32 mouse cellular contexts compared by ENCODE assay signal in the genomic region with DNA sequence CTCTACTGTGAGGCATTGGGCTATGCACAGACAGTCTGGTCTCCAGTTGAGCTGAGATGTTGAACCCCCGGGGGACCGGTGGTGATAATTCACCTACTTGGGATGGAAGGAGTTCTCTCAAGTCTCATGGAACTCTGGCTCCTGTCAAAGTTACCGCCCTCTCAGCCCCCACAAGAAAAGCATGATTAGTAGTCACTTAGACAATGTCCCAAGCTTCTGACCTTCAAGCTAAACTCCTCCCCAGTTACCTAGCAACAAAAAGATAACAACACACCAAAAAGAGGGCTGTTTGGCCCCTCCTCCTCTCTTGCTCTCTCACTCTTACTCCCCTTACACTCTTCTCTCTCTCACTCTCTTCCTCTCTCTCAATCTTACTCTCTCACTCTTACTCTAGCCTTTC. TPM values are rescaled to one million over a fixed set of nuclear protein-coding genes. Genes with fewer than 3 reads are reported as not detected.
DNase-seq lines count a peak whose midpoint lies in the region; ATAC-seq lines count a peak whose summit lies in the region.
"Had no signal": no experiment of that assay in that cellular context is flagged by ENCODE, and none has a peak within 500 bp of the region (broad histone marks: within the 10 kb centered on the region; RNA-seq: fewer than 3 reads in every experiment).

No protein-coding gene starts in this region.

- no peaks in the 10 kb centered on the region for H3K9me3 ChIP-seq in embryonic facial prominence, embryonic 11.5 days (replicated peaks; ENCODE audit: control insufficient read depth, low read length)
- H3K9me3 ChIP-seq in embryonic facial prominence, embryonic 10.5 days: no peaks in the 10 kb centered on the region
- no peaks in the 10 kb centered on the region for H3K9me3 ChIP-seq in midbrain, embryonic 16.5 days (replicated peaks; ENCODE audit: control insufficient read depth, low read length, poor library complexity, severe bottlenecking)
- H3K9me3 ChIP-seq: forebrain, embryonic 10.5 days; forebrain, embryonic 13.5 days; hindbrain, embryonic 10.5 days; hindbrain, embryonic 13.5 days; intestine, embryonic 15.5 days had no signal

- H3K4me1 ChIP-seq in embryonic facial prominence, embryonic 11.5 days (ENCODE audit: control insufficient read depth, insufficient read depth, low read length): no peaks in the 10 kb centered on the region
- H3K4me1 ChIP-seq in embryonic facial prominence, embryonic 10.5 days: peaks cover 3% of the 10 kb centered on the region; the same call in 1 of the 2 replicates
- no peaks in the 10 kb centered on the region for H3K4me1 ChIP-seq in midbrain, embryonic 16.5 days (ENCODE audit: control insufficient read depth, insufficient read depth, low read length)
- H3K4me1 ChIP-seq: forebrain, embryonic 13.5 days; hindbrain, embryonic 10.5 days; hindbrain, embryonic 13.5 days; intestine, embryonic 15.5 days had no signal

- no peak overlapping the region for H3K9ac ChIP-seq in embryonic facial prominence, embryonic 11.5 days (replicated peaks; ENCODE audit: low read length)
- H3K9ac ChIP-seq in midbrain, embryonic 16.5 days (ENCODE audit: low read depth, low read length): no peak overlapping the region
- H3K9ac ChIP-seq: forebrain, embryonic 13.5 days; forebrain, postnatal 0 days; hindbrain, embryonic 13.5 days; intestine, embryonic 15.5 days had no signal

- H3K4me3 ChIP-seq in embryonic facial prominence, embryonic 11.5 days (ENCODE audit: low read depth, low read length): no peak overlapping the region
- H3K4me3 ChIP-seq in embryonic facial prominence, embryonic 10.5 days: no peak overlapping the region
- H3K4me3 ChIP-seq in midbrain, embryonic 16.5 days (ENCODE audit: low read depth, low read length): no peak overlapping the region
- H3K4me3 ChIP-seq: forebrain, embryonic 10.5 days; forebrain, embryonic 13.5 days; hindbrain, embryonic 10.5 days; hindbrain, embryonic 13.5 days; intestine, embryonic 15.5 days had no signal

- ATAC-seq in embryonic facial prominence, embryonic 11.5 days (replicated peaks; ENCODE audit: insufficient number of reproducible peaks, low FRiP score, low TSS enrichment, low read depth): no peak
- no peak for ATAC-seq in midbrain, embryonic 16.5 days
- ATAC-seq: activated CD4-positive, CD25-positive, alpha-beta regulatory T cell, adult 4 months; forebrain, embryonic 13.5 days; forebrain, postnatal 0 days; hindbrain, embryonic 16.5 days; intestine, embryonic 15.5 days; Patski had no signal

- H3K27ac ChIP-seq in embryonic facial prominence, embryonic 11.5 days (replicated peaks; ENCODE audit: low read depth, low read length): no peak overlapping the region
- H3K27ac ChIP-seq in embryonic facial prominence, embryonic 10.5 days (replicated peaks): no peak overlapping the region
- H3K27ac ChIP-seq in midbrain, embryonic 16.5 days (ENCODE audit: low read length): no peak overlapping the region
- H3K27ac ChIP-seq: forebrain, embryonic 10.5 days; forebrain, embryonic 13.5 days; hindbrain, embryonic 10.5 days; hindbrain, embryonic 13.5 days; intestine, embryonic 15.5 days had no signal

- DNase-seq in embryonic facial prominence, embryonic 11.5 days (ENCODE audit: low spot score): peak; percentile 3
- DNase-seq in embryonic facial prominence, embryonic 10.5 days (ENCODE audit: low spot score): no peak
- peak; percentile 73 for DNase-seq in ES-CJ7 (ENCODE audit: low read depth, low spot score)
- peak; percentile 10 for DNase-seq in embryo, embryonic 10 days (ENCODE audit: low spot score)
- peak; percentile 2 for DNase-seq in embryo, embryonic 9.5 days (ENCODE audit: extremely low spot score)
- no peak for DNase-seq in gastrocnemius, adult 18-20 months (ENCODE audit: low spot score)
- DNase-seq in c-Kit-positive CD71-positive TER-119-positive erythroid progenitor cells, embryonic 14.5 days (ENCODE audit: low spot score): no peak
- DNase-seq: adrenal gland, adult 8-10 months; adrenal gland, postnatal 25 days; cerebellum, adult 18-20 months; cerebellum, adult 9-10 months; cerebellum, postnatal 14 days; forebrain, postnatal 0 days; gastrocnemius, postnatal 25 days; heart, postnatal 10 days; heart, postnatal 36 days; kidney, adult 11 months; kidney, adult 8-10 months had no signal

- no peaks in the 10 kb centered on the region for H3K27me3 ChIP-seq in embryonic facial prominence, embryonic 11.5 days (ENCODE audit: control insufficient read depth, insufficient read depth, low read length)
- H3K27me3 ChIP-seq in embryonic facial prominence, embryonic 10.5 days (replicated peaks; ENCODE audit: low read depth, poor library complexity, severe bottlenecking): no peaks in the 10 kb centered on the region
- no peaks in the 10 kb centered on the region for H3K27me3 ChIP-seq in midbrain, embryonic 16.5 days (ENCODE audit: control insufficient read depth, insufficient read depth, low read depth, low read length)
- H3K27me3 ChIP-seq: forebrain, embryonic 13.5 days; hindbrain, embryonic 13.5 days; intestine, embryonic 15.5 days; Patski had no signal

- H3K4me2 ChIP-seq in embryonic facial prominence, embryonic 11.5 days (ENCODE audit: low read depth, low read length): no peak overlapping the region
- no peak overlapping the region for H3K4me2 ChIP-seq in midbrain, embryonic 16.5 days (ENCODE audit: low read length)
- H3K4me2 ChIP-seq: forebrain, embryonic 13.5 days; heart, embryonic 11.5 days; hindbrain, embryonic 13.5 days; intestine, embryonic 15.5 days had no signal

- no peaks in the 10 kb centered on the region for H3K36me3 ChIP-seq in embryonic facial prominence, embryonic 11.5 days (replicated peaks; ENCODE audit: control insufficient read depth, insufficient read depth, low read depth, low read length)
- no peaks in the 10 kb centered on the region for H3K36me3 ChIP-seq in embryonic facial prominence, embryonic 10.5 days (replicated peaks)
- H3K36me3 ChIP-seq in midbrain, embryonic 16.5 days (ENCODE audit: control insufficient read depth, insufficient read depth, low read length): no peaks in the 10 kb centered on the region
- H3K36me3 ChIP-seq: forebrain, embryonic 10.5 days; hindbrain, embryonic 10.5 days; hindbrain, embryonic 13.5 days; intestine, embryonic 15.5 days had no signal

- WGBS in embryonic facial prominence, embryonic 11.5 days: 89% methylated on average over 3 of the region's 3 CpGs
- WGBS in embryonic facial prominence, embryonic 10.5 days: 82% methylated on average over 3 of the region's 3 CpGs
- WGBS in midbrain, embryonic 16.5 days: 82% methylated on average over 3 of the region's 3 CpGs

RNA-seq across cellular contexts. Expression of a gene that starts 16.0 kb away (rescaled TPM):
- 80.0 and 84.3 TPM in 2 replicates for polyA plus RNA-seq in embryonic facial prominence, embryonic 11.5 days (2014; fragmentation: Nextera tagmentation; extraction: Ambion mirVana)
- 99.0 and 99.1 TPM in 2 replicates for polyA plus RNA-seq in embryonic facial prominence, embryonic 10.5 days (2016; fragmentation: Nextera tagmentation; extraction: Ambion mirVana)
- 10 to 100 TPM; 33.3 to 36.5 TPM for total RNA-seq in gastrocnemius, adult 18-20 months (2021)
- 88.3 and 96.1 TPM in 2 replicates for polyA plus RNA-seq in midbrain, embryonic 16.5 days (2015; fragmentation: Nextera tagmentation; extraction: Ambion mirVana)

RNA-seq across cellular contexts. Expression of a gene that starts 33.7 kb away (rescaled TPM):
- polyA plus RNA-seq in embryonic facial prominence, embryonic 11.5 days (2014; fragmentation: Nextera tagmentation; extraction: Ambion mirVana): not detected in 2 replicates
- 0.31 TPM in 1 of 2 replicates, not detected in the other for polyA plus RNA-seq in embryonic facial prominence, embryonic 10.5 days (2016; fragmentation: Nextera tagmentation; extraction: Ambion mirVana)
- total RNA-seq in gastrocnemius, adult 18-20 months (2021): not detected
- 0.26 TPM in 1 of 2 replicates, not detected in the other for polyA plus RNA-seq in midbrain, embryonic 16.5 days (2015; fragmentation: Nextera tagmentation; extraction: Ambion mirVana)
- total RNA-seq: adrenal gland, adult 8-10 months; adrenal gland, postnatal 25 days; forebrain, postnatal 0 days; gastrocnemius, adult 8-10 months; gastrocnemius, postnatal 25 days; granulocyte monocyte progenitor cell, adult 5-6 weeks; heart, postnatal 10 days; heart, postnatal 36 days had no signal
- polyA plus RNA-seq: activated CD4-positive, CD25-positive, alpha-beta regulatory T cell, adult 4 months; forebrain, embryonic 10.5 days; frontal cortex, adult 2 months; heart, embryonic 11.5 days; heart, embryonic 14.5 days; Patski had no signal

RNA-seq across cellular contexts. Expression of a gene that starts 54.1 kb away (rescaled TPM):
- polyA plus RNA-seq in embryonic facial prominence, embryonic 11.5 days (2014; fragmentation: Nextera tagmentation; extraction: Ambion mirVana): 182 and 190 TPM in 2 replicates
- 128 and 149 TPM in 2 replicates for polyA plus RNA-seq in embryonic facial prominence, embryonic 10.5 days (2016; fragmentation: Nextera tagmentation; extraction: Ambion mirVana)
- 10 to 100 TPM; 40.2 to 43.4 TPM for total RNA-seq in gastrocnemius, adult 18-20 months (2021)
- polyA plus RNA-seq in midbrain, embryonic 16.5 days (2015; fragmentation: Nextera tagmentation; extraction: Ambion mirVana): 209 and 214 TPM in 2 replicates

Comparison
In these comparisons a context has a peak if more than half of its experiments do, and no peak if none do; other contexts are left out.
1. DNase-seq: peak in embryonic facial prominence, embryonic 11.5 days (single experiment), ES-CJ7 (single experiment), embryo, embryonic 10 days (single experiment) and embryo, embryonic 9.5 days (single experiment); none in embryonic facial prominence, embryonic 10.5 days (single experiment), gastrocnemius, adult 18-20 months (single experiment) and c-Kit-positive CD71-positive TER-119-positive erythroid progenitor cells, embryonic 14.5 days (single experiment).